Mouse (Mus musculus) gastrocnemius, adult 18-20 months (tissue): Measurements from ENCODE around the gene Flt3. TPM values are rescaled to one million over a fixed set of nuclear protein-coding genes. Genes with fewer than 3 reads are reported as not detected.

Experiments used
- DNase-seq: peaks from one replicate; pipeline ENCODE4 v3.0.0; 2021; ENCODE audit warnings: low spot score
- total RNA-seq, 2 experiments: library from RNA; stranded (reverse); gene quantifications; 2 replicates each; pipeline ENCODE4 v1.2.3; 2021

Flt3 gene
- total RNA-seq, 2 experiments from 2014 or later, result 0.07 TPM

DNA sequence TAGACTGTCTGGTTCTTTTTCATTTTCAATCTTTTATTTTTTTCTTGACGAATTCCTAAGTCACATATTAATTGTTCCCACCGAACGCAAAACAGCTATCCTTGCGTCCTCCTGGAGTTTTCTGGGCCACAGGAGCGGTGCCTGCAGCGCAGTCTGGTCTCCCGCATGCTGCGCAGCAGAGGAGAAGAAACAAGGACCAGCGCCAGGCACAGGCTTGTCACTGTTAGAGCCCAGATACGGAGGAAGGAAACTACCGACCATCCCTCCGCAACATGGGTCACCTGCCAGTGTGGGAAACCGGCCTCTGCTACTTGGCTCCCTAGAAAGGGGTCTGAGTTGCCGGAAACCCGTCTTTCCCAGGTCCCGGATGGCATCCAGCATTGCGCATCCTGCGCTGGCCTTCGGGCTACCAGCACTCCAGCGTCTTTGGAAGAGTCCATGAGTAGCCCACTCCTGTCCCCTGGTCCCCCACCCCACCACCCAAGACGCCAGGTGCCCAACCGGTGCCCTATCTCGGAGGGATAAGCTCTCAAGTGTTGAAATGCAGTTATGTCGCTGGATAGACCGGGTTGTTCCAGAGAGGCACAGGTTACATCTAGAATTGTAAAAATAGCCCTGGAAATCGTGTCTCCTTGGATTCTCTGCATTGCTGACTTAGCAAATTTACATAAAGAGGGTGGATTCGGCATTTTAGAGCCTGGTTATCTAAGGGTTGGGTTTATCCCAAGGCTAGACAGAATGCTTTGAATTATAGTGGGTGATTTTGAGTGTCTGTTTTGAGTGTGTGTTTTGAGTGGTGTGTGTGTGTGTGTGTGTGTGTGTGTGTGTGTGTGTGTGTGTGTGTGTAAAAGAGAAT lies 87.2 kb downstream of the Flt3 start:
- no peak for DNase-seq

- no peak for DNase-seq
Observed at GRCm38 (mm10) chr5:147309786-147310185, 90.5 kb downstream of the Flt3 start.

GRCm38 (mm10) chr5:147308451-147308850 lies 91.8 kb downstream of the Flt3 start:
- no peak for DNase-seq

DNA sequence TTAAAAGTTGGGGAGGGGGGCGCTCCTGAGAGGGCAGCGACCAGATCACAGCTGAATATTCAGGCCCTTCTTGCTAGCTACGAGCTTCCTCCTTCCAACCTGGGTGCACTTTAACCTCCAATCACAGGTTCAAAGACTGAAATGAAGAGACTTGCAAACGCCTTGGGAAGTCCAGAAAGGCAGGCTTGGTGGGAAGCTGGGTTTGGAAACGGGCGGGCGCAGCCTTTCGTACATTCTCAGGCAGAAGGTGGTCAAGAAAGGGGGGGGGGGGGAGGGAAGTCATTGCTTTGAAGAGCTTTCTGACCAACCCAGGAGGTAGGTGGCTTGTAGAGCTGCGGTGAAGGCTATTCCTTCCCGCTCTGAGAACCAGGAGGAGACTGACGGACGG lies 92.9 kb downstream of the Flt3 start:
- DNase-seq, result no peak

DNA sequence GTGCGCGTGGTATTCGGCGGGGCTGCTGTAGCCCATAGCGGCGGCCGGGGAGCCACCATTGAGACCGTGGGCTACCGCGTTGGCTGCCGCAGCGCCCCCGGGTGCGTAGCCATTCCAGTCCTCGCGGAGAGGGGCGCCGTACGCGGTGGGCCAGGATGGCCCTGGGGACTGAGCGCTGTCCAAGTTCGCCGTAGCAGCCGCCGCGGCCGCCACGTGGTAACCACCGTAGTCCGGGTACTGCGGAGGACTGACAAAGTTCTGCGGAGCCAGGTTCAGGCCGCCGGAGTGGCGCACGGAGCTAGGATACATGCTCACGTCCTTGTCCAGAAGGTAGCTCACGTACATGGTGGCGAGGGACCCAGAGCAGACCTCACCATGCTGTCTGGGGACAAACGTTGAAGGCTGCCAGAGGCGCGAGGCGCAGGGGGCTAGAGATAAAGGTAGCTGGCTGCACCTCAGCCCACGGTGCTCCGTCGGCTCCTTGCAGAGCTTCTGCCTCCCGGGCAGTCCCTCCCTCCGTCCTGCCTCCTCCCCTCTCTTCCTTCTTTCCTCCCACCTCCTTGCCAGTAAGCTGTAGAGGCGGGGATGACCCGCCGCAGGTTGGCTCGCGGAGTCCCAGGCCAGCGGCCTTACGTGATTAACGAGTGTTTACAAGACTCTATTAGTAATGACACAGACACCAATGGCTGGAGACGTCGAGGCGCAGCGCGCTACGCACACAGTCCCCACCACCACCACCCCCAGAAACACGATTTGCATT lies 93.5 kb downstream of the Flt3 start, which contains the start of gene Cdx2:
Gene Cdx2 (minus strand): TSS at position 633 of the 760 bp plus-strand sequence.
- DNase-seq, result no peak

DNA sequence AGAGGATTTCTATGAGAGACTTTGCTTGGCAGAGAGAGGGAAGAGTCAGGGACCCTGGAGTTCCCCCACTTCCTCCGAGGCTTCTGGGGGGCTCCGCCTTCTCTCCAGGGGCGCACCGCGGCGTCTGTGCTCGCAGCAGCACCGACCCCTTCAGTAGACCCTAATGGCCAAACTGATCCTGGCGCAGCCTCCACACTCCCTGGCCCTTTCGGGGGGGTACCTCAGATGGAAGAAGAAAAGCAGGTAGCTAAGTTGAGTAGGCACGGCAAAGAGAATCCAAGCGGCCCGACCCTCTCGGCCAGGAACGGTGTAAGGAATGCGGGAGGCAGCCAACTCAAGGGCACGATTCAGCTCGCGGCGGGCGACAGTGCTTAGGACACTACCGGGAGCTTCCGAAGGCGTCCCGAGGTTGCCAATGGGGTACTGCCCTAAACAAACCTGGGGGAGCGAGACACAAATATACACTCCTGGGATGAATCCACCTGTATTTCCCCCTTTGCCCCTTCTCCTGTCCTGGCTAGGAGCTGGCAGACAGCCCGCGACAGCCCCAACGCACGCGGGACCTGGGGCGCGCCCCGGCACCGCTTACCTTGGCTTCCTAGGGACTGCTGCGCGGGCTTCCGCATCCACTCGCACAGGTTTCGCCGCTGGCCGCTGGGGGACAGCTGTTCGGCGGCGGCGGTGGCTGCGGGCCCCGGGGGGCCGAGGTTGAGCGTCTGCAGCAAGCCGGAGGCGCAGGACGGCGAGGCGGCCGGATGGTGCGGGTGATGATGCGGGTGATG lies 94.2 kb downstream of the Flt3 start:
- no peak for DNase-seq

DNA sequence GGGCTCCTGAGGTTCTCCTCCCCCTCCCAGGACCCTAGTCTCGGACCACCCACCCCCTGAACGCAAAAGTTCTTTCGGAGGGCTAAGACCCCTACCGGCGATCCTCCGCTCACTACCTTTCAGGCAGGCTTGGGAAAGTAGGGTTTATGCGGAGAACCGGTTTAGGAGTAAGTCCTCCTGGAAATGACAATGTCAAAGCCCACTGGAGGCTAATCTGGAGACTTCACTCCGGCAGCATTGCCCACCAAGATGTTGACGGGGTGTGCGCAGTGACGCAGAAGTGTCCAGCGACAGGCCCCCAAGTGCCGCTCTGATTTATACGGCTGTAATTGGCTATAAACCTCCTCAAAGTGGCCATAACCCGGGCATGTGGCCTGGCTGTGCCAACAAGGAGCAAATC lies 95.1 kb downstream of the Flt3 start:
- DNase-seq, result no peak

DNA sequence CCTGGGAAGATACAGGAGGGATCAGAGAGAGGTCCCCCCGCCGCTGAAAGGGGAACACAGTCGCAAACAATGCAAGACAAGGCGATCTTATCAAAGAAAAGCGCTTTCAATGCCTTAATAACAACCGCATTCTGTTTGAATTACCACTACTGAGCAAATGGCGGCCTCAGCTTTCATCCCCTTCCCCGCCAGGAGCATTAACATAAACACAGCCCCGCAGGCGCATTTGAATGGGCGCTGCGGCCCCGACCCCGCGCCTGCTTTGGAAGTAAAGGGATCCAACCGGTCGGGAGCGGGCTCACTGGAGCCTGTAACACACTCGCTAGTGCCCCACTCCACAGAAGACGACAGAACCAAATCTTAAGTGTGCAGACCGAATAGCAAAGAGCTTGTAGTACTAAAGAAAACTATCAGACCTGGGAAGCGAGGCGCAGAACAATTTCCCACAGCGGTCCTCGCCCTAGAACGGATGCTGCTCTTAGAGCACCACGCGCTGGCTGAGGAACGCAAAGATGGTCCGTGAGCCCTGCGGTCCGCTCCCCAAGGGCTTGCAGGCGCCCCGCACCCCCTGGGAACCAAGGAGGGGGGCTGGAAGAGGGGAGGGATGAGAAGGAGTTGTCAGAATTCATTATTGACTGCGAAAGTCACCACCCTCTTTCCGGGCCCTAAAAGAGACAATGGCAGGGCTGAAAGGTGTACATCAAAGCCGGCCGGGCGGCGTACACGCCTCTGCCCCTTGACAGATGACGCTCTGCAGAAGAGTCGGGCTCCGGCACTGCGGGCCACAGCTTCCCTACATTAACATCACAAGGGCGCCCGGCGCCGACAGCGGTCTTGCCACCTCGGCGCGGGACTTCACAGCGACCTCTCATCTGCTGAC lies 95.8 kb downstream of the Flt3 start:
- DNase-seq, result no peak

DNA sequence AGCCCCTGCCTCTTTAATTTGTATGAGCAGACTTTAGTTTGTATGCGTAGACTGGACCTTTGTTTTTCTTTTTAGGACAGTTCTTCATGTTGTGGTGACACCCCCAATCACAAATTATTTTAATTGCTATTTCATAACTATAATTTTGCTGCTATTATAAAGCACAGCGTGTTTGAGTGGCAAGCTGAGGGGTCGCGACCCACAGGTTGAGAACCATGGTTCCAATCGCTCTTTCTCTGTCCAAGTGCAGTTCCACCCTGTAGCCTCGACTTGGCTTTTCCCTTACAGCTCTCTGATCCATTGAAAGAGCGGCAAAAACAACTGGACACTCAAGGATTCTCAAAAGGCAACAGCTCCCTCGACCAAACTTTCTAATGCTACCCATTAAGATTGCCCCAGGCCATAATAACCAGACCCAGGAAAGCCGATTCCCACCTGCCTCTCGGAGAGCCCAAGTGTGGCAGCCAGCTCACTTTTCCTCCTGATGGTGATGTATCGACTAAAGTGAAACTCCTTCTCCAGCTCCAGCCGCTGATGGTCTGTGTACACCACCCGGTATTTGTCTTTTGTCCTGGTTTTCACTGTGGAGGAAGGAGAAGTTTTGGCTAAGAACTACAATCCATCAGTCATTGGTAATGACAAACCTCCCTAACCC lies 97.4 kb downstream of the Flt3 start:
- DNase-seq, result no peak

GRCm38 (mm10) chr5:147302141-147302540 lies 98.1 kb downstream of the Flt3 start:
- no peak for DNase-seq

GRCm38 (mm10) chr5:147301781-147302070 lies 98.6 kb downstream of the Flt3 start:
- DNase-seq, result no peak

DNA sequence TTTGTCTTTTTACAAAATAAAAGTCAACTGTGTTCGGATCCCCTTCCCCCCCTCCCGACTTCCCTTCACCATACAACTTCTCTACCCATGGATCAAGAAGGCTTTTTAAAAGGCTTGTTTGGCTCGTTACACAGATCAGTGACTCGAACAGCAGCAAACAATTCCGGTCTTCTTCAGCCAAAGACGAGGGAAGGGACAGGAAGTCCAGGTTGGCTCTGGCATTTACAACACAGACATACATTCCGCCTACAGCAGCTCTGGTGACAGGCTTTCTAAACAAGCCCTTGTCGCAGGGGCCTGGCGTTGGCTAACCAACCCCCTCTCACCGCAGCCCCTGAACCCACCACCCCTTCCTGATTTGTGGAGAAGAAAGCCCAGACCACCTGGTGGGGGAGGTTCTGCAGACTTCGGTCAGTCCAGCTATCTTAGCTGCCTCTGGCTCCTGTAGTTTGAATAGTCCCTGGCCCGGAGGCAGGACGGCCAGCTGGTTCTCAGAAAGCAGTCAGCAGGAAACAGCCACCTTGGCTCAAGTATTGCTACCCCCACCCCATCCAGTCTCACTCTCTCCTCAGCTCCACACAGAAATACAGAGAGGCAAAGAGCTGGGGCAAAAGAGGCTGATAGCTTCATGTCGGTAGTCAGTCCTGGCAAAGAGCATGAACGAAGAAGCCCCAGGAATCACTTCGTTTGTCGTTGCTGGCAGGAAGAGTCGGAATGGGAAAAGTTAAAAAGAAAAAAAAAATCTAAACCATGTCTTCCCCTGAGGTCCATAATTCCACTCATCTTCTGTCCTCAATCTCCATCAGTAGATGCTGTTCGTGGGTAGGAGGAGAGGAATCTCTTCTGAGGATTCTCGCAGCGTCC lies 99.1 kb downstream of the Flt3 start:
- DNase-seq, result no peak

DNA sequence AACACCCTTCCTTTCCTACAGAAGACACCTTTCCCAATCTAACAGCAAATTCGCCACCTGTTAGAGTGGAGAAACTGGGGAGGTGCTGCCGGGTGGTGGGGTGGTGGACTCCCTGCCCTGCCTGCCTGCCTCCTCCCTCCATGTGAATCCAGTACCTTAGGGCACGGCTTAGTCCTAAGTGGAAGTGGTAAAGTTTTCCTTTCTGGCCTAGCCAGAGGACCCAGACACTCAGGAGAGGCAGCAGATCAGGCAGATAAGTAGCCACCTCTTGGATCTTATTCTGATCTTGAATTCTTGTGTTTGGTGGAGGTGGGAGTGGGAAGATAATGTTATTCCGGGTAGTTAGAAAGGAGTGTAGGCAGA lies 100.3 kb downstream of the Flt3 start:
- DNase-seq, result no peak

DNA sequence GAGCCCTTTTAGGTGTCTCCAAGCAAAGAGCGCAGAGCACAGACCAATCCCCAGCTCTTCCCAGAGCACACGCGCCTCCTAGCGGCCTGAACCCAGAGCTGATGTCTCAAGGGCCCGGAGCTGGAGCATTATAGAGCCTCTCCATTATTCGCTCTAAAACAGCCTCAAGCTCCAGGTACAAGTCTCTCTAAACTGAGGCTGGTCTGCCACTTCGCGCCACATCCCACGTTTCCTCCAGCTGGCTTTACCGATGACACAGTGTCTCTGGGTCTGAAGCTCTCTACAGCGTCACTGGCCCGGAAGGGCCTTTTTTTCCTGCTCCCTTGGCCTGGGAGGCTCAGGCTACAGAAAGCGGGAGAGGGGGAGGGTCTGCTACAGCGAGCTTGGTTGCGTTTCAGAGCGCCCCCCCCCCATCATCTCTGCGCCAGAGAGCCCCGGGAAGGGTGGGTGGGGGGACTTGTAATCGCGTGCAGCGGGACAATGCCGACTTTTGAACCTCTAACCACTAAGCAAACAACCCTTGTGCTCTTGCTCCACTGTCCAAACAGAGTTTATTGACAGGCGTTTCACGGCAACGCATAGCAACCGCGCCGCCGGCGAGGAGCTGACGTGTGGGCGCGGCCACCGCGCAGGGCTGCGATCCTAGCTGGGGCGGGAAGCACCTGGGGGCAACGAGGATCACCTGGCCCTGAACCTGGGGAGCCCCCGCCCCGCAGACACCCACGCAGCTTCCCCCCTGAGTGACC lies 100.9 kb downstream of the Flt3 start:
- no peak for DNase-seq

- DNase-seq, result no peak
Observed at GRCm38 (mm10) chr5:147297249-147297648, 103.0 kb downstream of the Flt3 start.

DNA sequence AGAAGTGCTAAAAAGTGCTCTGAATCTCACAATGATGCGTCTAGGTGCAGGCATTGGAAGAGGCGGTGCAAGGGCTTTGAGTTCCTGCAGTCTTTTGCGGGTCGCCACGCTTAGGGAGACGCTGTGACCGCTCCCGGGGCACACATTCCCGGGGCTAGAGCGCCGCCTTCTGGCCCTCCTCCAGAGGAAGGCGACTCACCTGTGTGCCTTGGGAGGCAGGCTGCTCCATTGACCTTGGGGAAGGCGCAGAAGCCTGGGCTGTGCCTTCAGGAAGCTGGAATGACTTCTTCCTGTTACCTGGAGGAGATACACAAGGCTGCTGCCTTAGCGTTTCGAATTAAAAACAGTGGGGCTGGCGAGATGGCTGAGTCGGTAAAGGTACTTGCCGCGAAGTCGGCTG lies 106.2 kb downstream of the Flt3 start:
- DNase-seq, result no peak

- DNase-seq, result no peak
Observed at GRCm38 (mm10) chr5:147293127-147293910, 107.0 kb downstream of the Flt3 start.

DNA sequence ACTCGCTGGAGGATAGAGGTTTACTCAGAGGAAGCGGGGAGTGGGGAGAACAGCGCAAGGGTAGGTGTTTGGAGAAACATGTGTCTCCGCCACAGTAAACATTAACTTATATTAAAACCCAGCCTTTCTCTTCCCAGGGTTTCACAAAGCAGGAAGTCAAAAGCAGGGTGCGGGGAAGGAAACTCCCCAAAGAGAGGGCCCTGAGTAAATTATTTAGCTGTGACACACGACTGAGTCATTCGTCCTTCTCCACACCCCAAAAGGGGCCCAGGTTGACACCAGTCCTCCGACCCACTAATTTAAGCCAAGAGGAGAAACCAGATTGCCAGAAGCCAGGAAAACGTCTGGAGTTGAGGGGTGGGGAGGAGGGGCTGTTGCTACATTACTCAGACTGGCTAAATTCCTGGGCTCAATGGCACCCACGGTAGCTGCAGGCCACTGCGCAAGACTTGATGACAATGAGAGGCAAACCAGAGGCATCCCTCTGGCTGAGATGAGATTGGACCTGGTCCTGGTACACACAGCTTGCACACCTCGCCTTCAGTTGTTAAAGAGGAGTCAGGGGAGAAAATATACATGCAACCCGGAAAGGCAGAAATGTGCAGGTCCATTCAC lies 107.7 kb downstream of the Flt3 start:
- no peak for DNase-seq
